Mouse (Mus musculus) bone marrow macrophage, adult 2 months (primary cell): ENCODE measurements at regions not wholly inside any gene's neighbourhood (a gene's known extent, or its start where the extent isn't known, plus 50 kb on each side); places are given as distances from the start of the nearest gene placed in this dataset.

Source experiments
- CTCF ChIP-seq: IDR thresholded peaks from 2 replicates; pipeline ENCODE4 v1.5.1; 2012; ENCODE audit warnings: low read depth, mild to moderate bottlenecking, low read length, moderate library complexity
- POLR2A ChIP-seq: IDR thresholded peaks from 2 replicates; pipeline ENCODE4 v1.6.1; 2012; ENCODE audit warnings: mild to moderate bottlenecking, low read depth, low read length, borderline replicate concordance

- no peak for TF ChIP-seq CTCF
- TF ChIP-seq POLR2A = no peak
Observed at GRCm38 (mm10) chr4:125932036-125932756, 92.2 kb upstream of the Csf3r start.
